Mouse (Mus musculus): Measurements from ENCODE around the gene Ssbp4.
"Not testable (repeated sequence)": the region's sequence is repeated elsewhere in the genome, so short reads cannot be mapped to it uniquely, and the experiment has no call there.

Gene Ssbp4

GRCm38 (mm10) chr8:70593961-70594609 lies 14.6 kb downstream of the Ssbp4 start, which contains the start of gene Isyna1:
Gene Isyna1, plus strand, starts transcription at chr8:70594373.
- peak in 1 of 2 experiments; percentile 79 for DNase-seq (ENCODE audit: low spot score in 2 of 2)

- no peak for DNase-seq (ENCODE audit: low spot score in 2 of 2)
These were observed 15.5 kb downstream of the Ssbp4 start for GRCm38 (mm10) chr8:70593173-70593572.

- DNase-seq (ENCODE audit: low spot score in 2 of 2) = no peak
These were observed 17.1 kb downstream of the Ssbp4 start for GRCm38 (mm10) chr8:70591569-70591968.

- DNase-seq (ENCODE audit: low spot score in 2 of 2) = not testable (repeated sequence)
These were observed 20.7 kb downstream of the Ssbp4 start for GRCm38 (mm10) chr8:70587955-70588354.

- DNase-seq (ENCODE audit: low spot score in 2 of 2) = no peak
These were observed 23.4 kb downstream of the Ssbp4 start for GRCm38 (mm10) chr8:70585258-70585652.

GRCm38 (mm10) chr8:70584606-70585257 lies 23.9 kb downstream of the Ssbp4 start:
- no peak for DNase-seq (ENCODE audit: low spot score in 2 of 2)

- DNase-seq (ENCODE audit: low spot score in 2 of 2) = no peak
These were observed 24.9 kb downstream of the Ssbp4 start for GRCm38 (mm10) chr8:70583476-70584387.

GRCm38 (mm10) chr8:70577207-70577606 lies 31.5 kb downstream of the Ssbp4 start:
- DNase-seq (ENCODE audit: low spot score in 2 of 2) = no peak

GRCm38 (mm10) chr8:70574915-70575314 lies 33.8 kb downstream of the Ssbp4 start:
- DNase-seq (ENCODE audit: low spot score in 2 of 2) = no peak

- DNase-seq (ENCODE audit: low spot score in 2 of 2) = no peak
These were observed 34.4 kb downstream of the Ssbp4 start for GRCm38 (mm10) chr8:70574302-70574701.

- no peak for DNase-seq (ENCODE audit: low spot score in 2 of 2)
These were observed 37.7 kb downstream of the Ssbp4 start for GRCm38 (mm10) chr8:70570990-70571389.

GRCm38 (mm10) chr8:70570360-70570759 lies 38.3 kb downstream of the Ssbp4 start:
- no peak for DNase-seq (ENCODE audit: low spot score in 2 of 2)

GRCm38 (mm10) chr8:70565561-70565960 lies 43.1 kb downstream of the Ssbp4 start:
- DNase-seq (ENCODE audit: low spot score in 2 of 2) = no peak

GRCm38 (mm10) chr8:70564696-70565235 lies 43.9 kb downstream of the Ssbp4 start:
- no peak for DNase-seq (ENCODE audit: low spot score in 2 of 2)

- DNase-seq (ENCODE audit: low spot score in 2 of 2) = no peak
These were observed 44.8 kb downstream of the Ssbp4 start for GRCm38 (mm10) chr8:70563763-70564387.

GRCm38 (mm10) chr8:70562802-70563201 lies 45.9 kb downstream of the Ssbp4 start:
- no peak for DNase-seq (ENCODE audit: low spot score in 2 of 2)

- no peak for DNase-seq (ENCODE audit: low spot score in 2 of 2)
These were observed 46.7 kb downstream of the Ssbp4 start for GRCm38 (mm10) chr8:70561809-70562535.

- no peak for DNase-seq (ENCODE audit: low spot score in 2 of 2)
These were observed 47.3 kb downstream of the Ssbp4 start for GRCm38 (mm10) chr8:70561357-70561756.

GRCm38 (mm10) chr8:70560564-70560963 lies 48.1 kb downstream of the Ssbp4 start:
- no peak for DNase-seq (ENCODE audit: low spot score in 2 of 2)

GRCm38 (mm10) chr8:70560096-70560495 lies 48.6 kb downstream of the Ssbp4 start:
- DNase-seq (ENCODE audit: low spot score in 2 of 2) = no peak

- no peak for DNase-seq (ENCODE audit: low spot score in 2 of 2)
These were observed 49.7 kb downstream of the Ssbp4 start for GRCm38 (mm10) chr8:70558983-70559382.

All from right cerebral cortex, postnatal 36 days (tissue).